Mouse (Mus musculus): ENCODE data around the gene Lmo7.

Gene Lmo7

GRCm38 (mm10) chr14:101946711-101947516, 217.2 kb downstream of the Lmo7 start:
- DNase-seq (ENCODE audit: low read depth, low spot score) = peak; percentile 51

GRCm38 (mm10) chr14:101949114-101949513, 219.4 kb downstream of the Lmo7 start:
- DNase-seq (ENCODE audit: low read depth, low spot score) = no peak

GRCm38 (mm10) chr14:101951107-101951506, 221.3 kb downstream of the Lmo7 start:
- no peak for DNase-seq (ENCODE audit: low read depth, low spot score)

- DNase-seq (ENCODE audit: low read depth, low spot score) = no peak
Observed at GRCm38 (mm10) chr14:101953793-101954468, 224.2 kb downstream of the Lmo7 start.

DNA sequence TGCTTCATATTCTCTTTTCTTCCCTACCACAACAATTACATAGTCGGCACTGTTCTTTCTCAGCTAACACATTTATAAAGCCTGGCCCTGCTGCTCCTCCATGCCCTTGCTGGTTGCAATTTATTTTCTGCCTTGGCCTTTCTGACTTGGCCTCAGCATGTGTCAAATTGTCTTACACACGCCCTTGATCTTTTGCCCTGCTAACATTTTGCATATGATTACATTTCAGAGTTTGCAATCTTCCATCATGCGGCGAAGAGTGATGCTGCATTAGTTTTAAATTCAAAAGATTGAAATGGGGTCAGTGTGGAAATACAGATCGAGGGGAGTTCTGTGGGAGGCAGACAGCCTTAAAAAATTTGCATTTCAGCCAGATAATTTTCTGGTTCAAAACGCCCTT, 234.6 kb downstream of the Lmo7 start:
- no peak for DNase-seq (ENCODE audit: low read depth, low spot score)

GRCm38 (mm10) chr14:101964956-101965355, 235.2 kb downstream of the Lmo7 start:
- DNase-seq (ENCODE audit: low read depth, low spot score) = no peak

GRCm38 (mm10) chr14:101972764-101973163, 243.0 kb downstream of the Lmo7 start:
- no peak for DNase-seq (ENCODE audit: low read depth, low spot score)

DNA sequence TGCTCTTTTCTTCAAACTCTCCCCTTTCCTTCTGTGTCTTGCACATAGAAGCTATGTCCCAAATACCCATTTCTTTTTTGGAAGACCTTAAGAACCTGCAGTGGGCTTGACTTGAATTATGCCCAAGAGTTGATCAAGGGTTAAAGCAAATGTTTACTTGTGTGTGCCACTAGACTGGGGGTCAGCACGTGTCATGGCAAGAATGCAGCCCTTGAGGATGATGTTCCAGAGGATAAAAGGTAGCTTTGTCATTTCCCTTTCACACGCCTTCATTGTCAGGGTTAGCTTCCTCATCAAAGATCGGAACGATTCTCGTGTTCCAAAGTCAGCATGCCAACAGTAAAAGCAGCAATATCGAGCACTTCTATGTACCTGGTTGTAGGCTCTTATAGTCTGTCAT, 243.4 kb downstream of the Lmo7 start:
- DNase-seq (ENCODE audit: low read depth, low spot score) = no peak

DNA sequence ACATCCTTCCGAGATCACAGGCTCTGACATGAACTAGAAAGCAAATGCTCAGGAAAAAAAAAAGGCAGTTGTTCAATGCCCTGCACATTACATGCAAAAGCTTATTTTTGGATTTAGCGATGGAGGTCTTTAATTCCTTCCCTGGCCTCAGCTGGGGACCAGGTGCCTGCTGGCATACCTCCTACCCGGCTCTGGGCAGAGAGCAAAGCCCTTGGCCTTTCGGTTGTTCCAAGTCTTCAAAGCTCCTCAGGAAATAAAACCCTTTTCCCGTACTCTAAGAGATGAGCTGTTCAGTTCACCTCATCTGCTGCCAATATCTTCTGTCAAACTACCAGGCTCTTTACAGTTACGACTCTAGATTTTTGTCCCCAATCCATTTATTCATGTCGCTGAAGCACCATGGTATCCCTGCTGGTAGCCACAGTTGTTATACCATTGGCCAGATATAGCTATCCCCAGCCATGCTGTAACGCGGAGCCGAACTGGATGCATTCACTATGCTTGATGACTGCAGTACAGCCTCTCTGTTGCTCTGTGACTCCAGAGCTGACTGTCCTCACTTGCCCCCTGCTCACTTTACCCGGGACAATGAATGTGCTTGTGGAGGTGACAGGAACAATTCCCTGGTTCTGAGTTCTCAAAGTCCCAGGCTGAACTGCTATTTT, 246.4 kb downstream of the Lmo7 start:
- no peak for DNase-seq (ENCODE audit: low read depth, low spot score)
